Mouse (Mus musculus) bone marrow, adult 2 months (tissue): ENCODE results near the gene Yju2. TPM values are rescaled to one million over a fixed set of nuclear protein-coding genes. Genes with fewer than 3 reads are reported as not detected.

Experiments
- H3K27ac ChIP-seq: fragments of 200-500 bp; 2 replicates; pipeline ENCODE4 v1.5.1; 2012; ENCODE audit warnings: low read depth, mild to moderate bottlenecking, control low read depth, inconsistent platforms, low read length; ENCODE audit not compliant: control insufficient read depth, poor library complexity, insufficient read depth
- H3K4me1 ChIP-seq: fragments of 200-500 bp; 2 replicates; pipeline ENCODE4 v1.6.1; 2011; ENCODE audit warnings: low read length; ENCODE audit not compliant: control insufficient read depth, insufficient read depth
- H3K4me3 ChIP-seq: fragments of 200-500 bp; replicated peaks from 2 replicates; pipeline ENCODE3; 2011; ENCODE audit warnings: mild to moderate bottlenecking, low read depth, low read length, control low read depth; ENCODE audit not compliant: control insufficient read depth
- CTCF ChIP-seq: fragments of 200-500 bp; IDR thresholded peaks from 2 replicates; pipeline ENCODE4 v1.5.1; 2011; ENCODE audit warnings: low read length, control low read depth; ENCODE audit not compliant: control insufficient read depth, insufficient read depth
- POLR2A ChIP-seq: fragments of 200-500 bp; IDR thresholded peaks from 2 replicates; pipeline ENCODE4 v1.6.1; 2011; ENCODE audit warnings: low read depth, mild to moderate bottlenecking, control low read depth, low read length, borderline replicate concordance; ENCODE audit not compliant: control insufficient read depth
- WGBS: fragments of 180-500 bp; shearing (Covaris S2); methylation state at CpG from one replicate; pipeline ENCODE4 v1.1.7; 2018; 5-methylcytosine and 5-hydroxymethylcytosine counted together
- polyA plus RNA-seq: library from polyadenylated mRNA; stranded (reverse); fragments of >200 nt; gene quantifications from 2 replicates; pipeline ENCODE4 v1.2.4, GENCODE M21; 2011; ENCODE audit warnings: low replicate concordance; ENCODE audit not compliant: missing spikeins, insufficient read depth, insufficient read length

Gene Yju2
- polyA plus RNA-seq, 1 experiment: 12.3 TPM

- TF ChIP-seq CTCF (no peak), POLR2A (no peak)
- Histone ChIP-seq H3K27ac (no peak overlapping the region), H3K4me1 (no peaks in the 10 kb centered on the region; the same call in 1 of the 2 replicates), H3K4me3 (no peak overlapping the region)
- 89% methylated on average over 4 of the region's 4 CpGs for WGBS
Observed at GRCm38 (mm10) chr17:55948647-55949046, 10.3 kb upstream of the Yju2 start.

GRCm38 (mm10) chr17:55949400-55949799 lies 9.5 kb upstream of the Yju2 start, which contains the start of gene Zfp119b:
Gene Zfp119b, minus strand, starts transcription at chr17:55949500.
- Histone ChIP-seq H3K4me1 (no peaks in the 10 kb centered on the region; the same call in 1 of the 2 replicates), H3K27ac (no peak within 1 kb of the TSS), H3K4me3 (no peak within 1 kb of the TSS)
- 63% methylated on average over 2 of the region's 2 CpGs for WGBS
- no peak for TF ChIP-seq POLR2A
- TF ChIP-seq CTCF: no peak

- TF ChIP-seq POLR2A (no peak), CTCF (no peak)
- WGBS: 84% methylated on average over 9 of the region's 9 CpGs
Observed at GRCm38 (mm10) chr17:55950601-55951000, 8.3 kb upstream of the Yju2 start.

GRCm38 (mm10) chr17:55952041-55952440 lies 6.9 kb upstream of the Yju2 start:
- TF ChIP-seq POLR2A (no peak), CTCF (no peak)
- H3K27ac ChIP-seq: peak overlapping the region; percentile 86
- no peak overlapping the region for H3K4me3 ChIP-seq
- no peaks in the 10 kb centered on the region; the same call in 1 of the 2 replicates for H3K4me1 ChIP-seq

More at GRCm38 (mm10) chr17:55950601-55951000, 8.3 kb upstream of the Yju2 start:
- Histone ChIP-seq H3K27ac (no peak overlapping the region), H3K4me3 (no peak overlapping the region), H3K4me1 (no peaks in the 10 kb centered on the region; the same call in 1 of the 2 replicates)

GRCm38 (mm10) chr17:55952447-55953027 lies 6.4 kb upstream of the Yju2 start, which contains the start of gene Ebi3:
Gene Ebi3, plus strand, starts transcription at chr17:55952640.
- H3K4me1 ChIP-seq: no peaks in the 10 kb centered on the region; the same call in 1 of the 2 replicates

GRCm38 (mm10) chr17:55953751-55954150 lies 5.1 kb upstream of the Yju2 start:
- peak overlapping the region; percentile 29 for H3K4me3 ChIP-seq
- H3K4me1 ChIP-seq: no peaks in the 10 kb centered on the region; the same call in 1 of the 2 replicates
- TF ChIP-seq POLR2A (no peak), CTCF (no peak)
- WGBS: 48% methylated on average over 6 of the region's 6 CpGs
- H3K27ac ChIP-seq: no peak overlapping the region

More at GRCm38 (mm10) chr17:55952447-55953027, 6.4 kb upstream of the Yju2 start, which contains the start of gene Ebi3:
- Histone ChIP-seq H3K4me3 (peak within 1 kb of the TSS; percentile 63), H3K27ac (peak within 1 kb of the TSS; percentile 86)
- 10% methylated on average over 6 of the region's 6 CpGs for WGBS
- TF ChIP-seq CTCF (no peak), POLR2A (no peak)

- Histone ChIP-seq H3K4me1 (no peaks in the 10 kb centered on the region; the same call in 1 of the 2 replicates), H3K4me3 (peak overlapping the region; percentile 31), H3K27ac (no peak overlapping the region)
- 25% methylated on average over 16 of the region's 16 CpGs for WGBS
- TF ChIP-seq POLR2A (no peak), CTCF (no peak)
Observed at GRCm38 (mm10) chr17:55954229-55954628, 4.7 kb upstream of the Yju2 start.

- 88% methylated on average over 26 of the region's 26 CpGs for WGBS
- H3K4me3 ChIP-seq: no peak overlapping the region
- peaks cover 1% of the 10 kb centered on the region; the same call in 1 of the 2 replicates for H3K4me1 ChIP-seq
- TF ChIP-seq POLR2A (no peak), CTCF (no peak)
- no peak overlapping the region for H3K27ac ChIP-seq
Observed at GRCm38 (mm10) chr17:55956129-55956528, 2.8 kb upstream of the Yju2 start.
